Mouse (Mus musculus): ENCODE results near the gene Tead1.

DNA sequence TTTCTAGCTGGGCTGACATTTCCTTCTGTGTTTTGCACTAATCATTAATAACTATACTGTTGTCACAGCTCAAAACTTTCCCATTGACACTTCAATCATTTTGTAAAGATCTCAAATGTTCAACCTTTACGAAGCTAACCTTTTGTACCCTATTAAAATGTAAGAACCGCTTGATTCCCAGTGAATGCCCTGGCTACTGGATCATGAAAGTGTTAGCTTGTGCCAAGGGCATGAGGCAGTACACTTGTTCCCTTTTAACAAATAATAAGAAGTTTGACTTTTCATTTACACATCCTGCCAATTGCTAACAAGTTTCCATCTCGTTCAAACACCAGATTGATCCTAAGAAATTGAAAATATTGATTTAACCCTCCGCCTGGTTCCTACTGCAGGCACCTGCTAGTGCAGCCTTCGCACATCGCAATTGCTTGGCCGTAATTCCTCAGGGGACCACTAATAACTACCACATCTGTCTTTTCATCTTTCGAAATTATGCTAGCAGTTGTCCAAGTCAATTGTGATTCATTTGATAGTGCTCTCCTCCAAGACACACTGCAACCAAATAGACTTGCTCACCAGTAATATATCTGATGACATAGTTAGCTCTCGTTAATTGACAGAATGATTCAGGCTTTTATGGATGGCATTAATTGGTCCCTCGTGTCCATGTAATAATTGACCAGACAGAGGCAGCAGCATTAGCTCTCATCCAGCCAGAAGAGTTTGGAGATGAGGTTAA lies 133.1 kb downstream of the Tead1 start:
- TF ChIP-seq EP300 (IDR thresholded peaks at IDR 0.05; ENCODE audit: insufficient read depth, low read depth, low read length), result no peak
- no peak for TF ChIP-seq CTCF (IDR thresholded peaks at IDR 0.05; ENCODE audit: low read depth, low read length)
- no peak for TF ChIP-seq POLR2A (IDR thresholded peaks at IDR 0.05; ENCODE audit: insufficient read depth, low read length)
